Mouse (Mus musculus) adrenal gland, postnatal 0 days (tissue): ENCODE measurements around the gene Vmn2r97. TPM values are rescaled to one million over a fixed set of nuclear protein-coding genes. Genes with fewer than 3 reads are reported as not detected.

Source experiments
- polyA plus RNA-seq: library from polyadenylated mRNA; unstranded; fragments of >200 nt; fragmentation: Nextera tagmentation; extraction: Ambion mirVana; gene quantifications from 2 replicates; pipeline ENCODE4 v1.2.1, GENCODE M21; 2015

Gene Vmn2r97
- polyA plus RNA-seq, result not detected in 2 replicates

GRCm38 (mm10) chr17:18914000-18914399 is at the start of gene Vmn2r97:
Gene Vmn2r97 (plus strand): TSS chr17:18914300.

Other genes starting within 250 kb of the Vmn2r97 start
- gene Vmn2r98, start 139.2 kb downstream of the Vmn2r97 start, polyA plus RNA-seq, result not detected in 2 replicates